Mouse (Mus musculus) embryonic facial prominence, embryonic 11.5 days (tissue): Measurements from ENCODE around the gene Ethe1. TPM values are rescaled to one million over a fixed set of nuclear protein-coding genes. Genes with fewer than 3 reads are reported as not detected.

Experiments used
- ATAC-seq: fragments of 200-750 bp; cut with Nextera tagmentation; replicated peaks from 2 replicates; pipeline ENCODE4 v1.8.0; 2017; ENCODE audit warnings: low read depth; ENCODE audit not compliant: insufficient number of reproducible peaks, low FRiP score, low TSS enrichment
- DNase-seq: peaks from one replicate; pipeline ENCODE4 v3.0.0-alpha.2; 2015; ENCODE audit warnings: low spot score
- H3K27ac ChIP-seq: fragments of 300-500 bp; sonication (generic); replicated peaks from 2 replicates; pipeline ENCODE4 v1.5.1; 2014; ENCODE audit warnings: mild to moderate bottlenecking, low read depth, low read length, control low read depth
- H3K27me3 ChIP-seq: fragments of 300-500 bp; sonication (generic); 2 replicates; pipeline ENCODE4 v1.6.1; 2014; ENCODE audit warnings: mild to moderate bottlenecking, low read length, moderate library complexity, mixed read lengths; ENCODE audit not compliant: control insufficient read depth, insufficient read depth
- H3K36me3 ChIP-seq: fragments of 300-500 bp; sonication (generic); replicated peaks from 2 replicates; pipeline ENCODE4 v1.6.1; 2014; ENCODE audit warnings: low read depth, mild to moderate bottlenecking, low read length, moderate library complexity, mixed read lengths; ENCODE audit not compliant: control insufficient read depth, insufficient read depth
- H3K4me1 ChIP-seq: fragments of 300-500 bp; sonication (generic); 2 replicates; pipeline ENCODE4 v1.6.1; 2014; ENCODE audit warnings: low read length, mixed read lengths; ENCODE audit not compliant: control insufficient read depth, insufficient read depth
- H3K4me2 ChIP-seq: fragments of 300-500 bp; sonication (generic); 2 replicates; pipeline ENCODE4 v1.6.1; 2014; ENCODE audit warnings: low read depth, mild to moderate bottlenecking, control low read depth, low read length, moderate library complexity
- H3K4me3 ChIP-seq: fragments of 300-500 bp; sonication (generic); 2 replicates; pipeline ENCODE4 v1.5.1; 2014; ENCODE audit warnings: low read depth, low read length, control low read depth
- H3K9ac ChIP-seq: fragments of 300-500 bp; sonication (generic); replicated peaks from 2 replicates; pipeline ENCODE4 v1.6.1; 2014; ENCODE audit warnings: mild to moderate bottlenecking, control low read depth, low read length
- H3K9me3 ChIP-seq: fragments of 300-500 bp; sonication (generic); replicated peaks from 2 replicates; pipeline ENCODE4 v1.6.1; 2016; ENCODE audit warnings: mild to moderate bottlenecking, low read length, inconsistent platforms, mixed read lengths; ENCODE audit not compliant: control insufficient read depth
- WGBS: fragments of 180-500 bp; shearing (Covaris S2); extraction: QIAGEN DNeasy Blood & Tissue Kit; methylation state at CpG from one replicate; pipeline ENCODE4 v1.1.7; 2014; 5-methylcytosine and 5-hydroxymethylcytosine counted together
- polyA plus RNA-seq: library from polyadenylated mRNA; unstranded; fragments of >200 nt; fragmentation: Nextera tagmentation; extraction: Ambion mirVana; gene quantifications from 2 replicates; pipeline ENCODE4 v1.2.1, GENCODE M21; 2014

Gene Ethe1
- polyA plus RNA-seq, 1 experiment from 2014 or later = 24.4 TPM

GRCm38 (mm10) chr7:24608017-24608416 is 20.7 kb downstream of the Ethe1 start:
- no peaks in the 10 kb centered on the region for H3K36me3 ChIP-seq
- no peak overlapping the region for H3K4me3 ChIP-seq
- H3K4me2 ChIP-seq = no peak overlapping the region
- H3K9me3 ChIP-seq = no peaks in the 10 kb centered on the region
- DNase-seq = peak; percentile 65
- 45% methylated on average over 6 of the region's 6 CpGs for WGBS
- H3K4me1 ChIP-seq = peaks cover 9% of the 10 kb centered on the region; the same call in 1 of the 2 replicates
- H3K27me3 ChIP-seq = peaks cover 32% of the 10 kb centered on the region
- peak; percentile 62; the same call in 1 of the 2 replicates for ATAC-seq
- H3K9ac ChIP-seq = no peak overlapping the region
- no peak overlapping the region for H3K27ac ChIP-seq

- no peaks in the 10 kb centered on the region for H3K9me3 ChIP-seq
- H3K4me3 ChIP-seq = no peak overlapping the region
- H3K4me2 ChIP-seq = no peak overlapping the region
- H3K27me3 ChIP-seq = peaks cover 37% of the 10 kb centered on the region
- H3K27ac ChIP-seq = no peak overlapping the region
- no peaks in the 10 kb centered on the region for H3K36me3 ChIP-seq
- no peak for DNase-seq
- peaks cover 9% of the 10 kb centered on the region; the same call in 1 of the 2 replicates for H3K4me1 ChIP-seq
- H3K9ac ChIP-seq = no peak overlapping the region
- WGBS = 71% methylated on average over 8 of the region's 8 CpGs
- no peak for ATAC-seq
Observed at GRCm38 (mm10) chr7:24608561-24608960, 21.2 kb downstream of the Ethe1 start.

- Histone ChIP-seq H3K4me3 (peak within 1 kb of the TSS; percentile 21), H3K9ac (no peak within 1 kb of the TSS; the same call in 1 of the 2 replicates), H3K4me2 (peak within 1 kb of the TSS; percentile 55), H3K27ac (no peak within 1 kb of the TSS), H3K36me3 (no peaks in the 10 kb centered on the region), H3K4me1 (peaks cover 9% of the 10 kb centered on the region; the same call in 1 of the 2 replicates), H3K27me3 (peaks cover 40% of the 10 kb centered on the region), H3K9me3 (no peaks in the 10 kb centered on the region)
- WGBS = 2% methylated on average over 23 of the region's 27 CpGs
- peak; percentile 51; the same call in 1 of the 2 replicates for ATAC-seq
- no peak for DNase-seq
Observed at GRCm38 (mm10) chr7:24610144-24610878, 23.0 kb downstream of the Ethe1 start, which contains the start of gene Phldb3. Gene Phldb3, plus strand, starts transcription at chr7:24610763.

- Histone ChIP-seq H3K9me3 (no peaks in the 10 kb centered on the region), H3K4me3 (peak overlapping the region; percentile 21), H3K4me2 (peak overlapping the region; percentile 55), H3K4me1 (peaks cover 9% of the 10 kb centered on the region; the same call in 1 of the 2 replicates), H3K36me3 (no peaks in the 10 kb centered on the region), H3K27ac (no peak overlapping the region), H3K9ac (no peak overlapping the region; the same call in 1 of the 2 replicates), H3K27me3 (peaks cover 40% of the 10 kb centered on the region)
- peak; percentile 27; the same call in 1 of the 2 replicates for ATAC-seq
- DNase-seq = peak; percentile 79
- under 1% methylated on average over 36 of the region's 36 CpGs for WGBS
Observed at GRCm38 (mm10) chr7:24610879-24611494, 23.6 kb downstream of the Ethe1 start.

GRCm38 (mm10) chr7:24611709-24612108 is 24.4 kb downstream of the Ethe1 start:
- Histone ChIP-seq H3K27me3 (peaks cover 40% of the 10 kb centered on the region), H3K4me1 (peaks cover 9% of the 10 kb centered on the region; the same call in 1 of the 2 replicates), H3K36me3 (no peaks in the 10 kb centered on the region), H3K9me3 (no peaks in the 10 kb centered on the region), H3K4me2 (peak overlapping the region; percentile 55; the same call in 1 of the 2 replicates), H3K9ac (no peak overlapping the region), H3K4me3 (peak overlapping the region; percentile 21), H3K27ac (no peak overlapping the region)
- ATAC-seq = no peak
- no peak for DNase-seq
- WGBS = 14% methylated on average over 7 of the region's 7 CpGs

- ATAC-seq (no peak), DNase-seq (peak; percentile 24)
- H3K4me1 ChIP-seq = peaks cover 9% of the 10 kb centered on the region; the same call in 1 of the 2 replicates
- H3K4me2 ChIP-seq = peak overlapping the region; percentile 30
- no peaks in the 10 kb centered on the region for H3K36me3 ChIP-seq
- WGBS = 2% methylated on average over 27 of the region's 27 CpGs
- no peaks in the 10 kb centered on the region for H3K9me3 ChIP-seq
- H3K27ac ChIP-seq = no peak overlapping the region
- no peak overlapping the region for H3K9ac ChIP-seq
- peak overlapping the region; percentile 21; the same call in 1 of the 2 replicates for H3K4me3 ChIP-seq
- H3K27me3 ChIP-seq = peaks cover 40% of the 10 kb centered on the region
Observed at GRCm38 (mm10) chr7:24612308-24612910, 25.1 kb downstream of the Ethe1 start.

GRCm38 (mm10) chr7:24614816-24615215 is 27.5 kb downstream of the Ethe1 start:
- 70% methylated on average over 13 of the region's 13 CpGs for WGBS
- no peak overlapping the region for H3K9ac ChIP-seq
- H3K4me2 ChIP-seq = no peak overlapping the region
- H3K27ac ChIP-seq = no peak overlapping the region
- H3K9me3 ChIP-seq = no peaks in the 10 kb centered on the region
- DNase-seq (no peak), ATAC-seq (no peak)
- H3K27me3 ChIP-seq = peaks cover 38% of the 10 kb centered on the region
- H3K4me1 ChIP-seq = peaks cover 9% of the 10 kb centered on the region; the same call in 1 of the 2 replicates
- no peak overlapping the region for H3K4me3 ChIP-seq
- H3K36me3 ChIP-seq = no peaks in the 10 kb centered on the region
